Mouse (Mus musculus) left cerebral cortex, adult 2 months (tissue): ENCODE measurements around the gene Klhl3. TPM values are rescaled to one million over a fixed set of nuclear protein-coding genes. Genes with fewer than 3 reads are reported as not detected.
A peak's percentile ranks its signal among the peaks of the same experiment; 100 is the strongest.

Experiments used
- DNase-seq, 2 experiments: peaks; one replicate each; pipeline ENCODE4 v3.0.0; 2021 to 2022; ENCODE audit warnings: low spot score in 2 of 2, mixed read lengths in 1 of 2; ENCODE audit errors: extremely low spot score in 1 of 2
- H3K27ac ChIP-seq: fragments of 200-600 bp; 2 replicates; pipeline ENCODE4 v1.8.1; 2022
- H3K4me3 ChIP-seq: fragments of 200-600 bp; 2 replicates; pipeline ENCODE4 v1.8.1; 2022
- CTCF ChIP-seq: fragments of 200-600 bp; IDR thresholded peaks from 2 replicates; pipeline ENCODE4 v1.8.1; 2022; ENCODE audit warnings: antibody characterized with exemption, mild to moderate bottlenecking, moderate library complexity
- intact Hi-C: fragments of 180-260 bp; cut with DNase I; formaldehyde crosslinking; loops from one replicate; pipeline ENCODE4 v1.15.1; 2025
- total RNA-seq, 2 experiments: library from RNA; stranded (reverse); gene quantifications; 2 replicates each; pipeline ENCODE4 v1.2.3; 2021

Gene Klhl3
- total RNA-seq, 2 experiments from 2014 or later = 32.6 to 36.9 TPM

- TF ChIP-seq CTCF = no peak
- H3K4me3 ChIP-seq = no peak overlapping the region
- intact Hi-C loops = no loop called here
- H3K27ac ChIP-seq = no peak overlapping the region
- no peak for DNase-seq
Observed at GRCm38 (mm10) chr13:58123381-58123780, 10.0 kb upstream of the Klhl3 start.

GRCm38 (mm10) chr13:58122786-58123297, 9.4 kb upstream of the Klhl3 start:
- TF ChIP-seq CTCF = no peak
- no peak overlapping the region for H3K4me3 ChIP-seq
- H3K27ac ChIP-seq = no peak overlapping the region
- DNase-seq = no peak
- intact Hi-C loops = no loop called here

- H3K4me3 ChIP-seq = no peak overlapping the region
- intact Hi-C loops = no loop called here
- peak in 1 of 2 experiments; percentile 62 for DNase-seq
- no peak overlapping the region for H3K27ac ChIP-seq
- peak; percentile 83 for TF ChIP-seq CTCF
Observed at GRCm38 (mm10) chr13:58117318-58118017, 4.1 kb upstream of the Klhl3 start.

GRCm38 (mm10) chr13:58116801-58117200, 3.4 kb upstream of the Klhl3 start:
- intact Hi-C loops = no loop called here
- no peak for DNase-seq
- TF ChIP-seq CTCF = no peak
- no peak overlapping the region for H3K4me3 ChIP-seq
- H3K27ac ChIP-seq = no peak overlapping the region

- TF ChIP-seq CTCF = no peak
- Histone ChIP-seq H3K27ac (no peak overlapping the region), H3K4me3 (no peak overlapping the region)
- no peak for DNase-seq
- intact Hi-C loops = no loop called here
Observed at GRCm38 (mm10) chr13:58115227-58115626, 1.8 kb upstream of the Klhl3 start.

- intact Hi-C loops = loop anchor here (1.0 to 5.0 kb wide), 3 partner anchors 39 to 100 kb away; no protein-coding TSS in a partner anchor
- TF ChIP-seq CTCF = no peak
- no peak for DNase-seq
- H3K4me3 ChIP-seq = peak overlapping the region; percentile 80
- H3K27ac ChIP-seq = peak overlapping the region; percentile 94
Observed at GRCm38 (mm10) chr13:58112601-58113041, 771 bp downstream of the Klhl3 start.

- peak overlapping the region; percentile 80 for H3K4me3 ChIP-seq
- no peak for TF ChIP-seq CTCF
- DNase-seq = peak; percentile 36 to 46
- intact Hi-C loops = loop anchor here (5.0 kb wide), 1 partner anchor 80 kb away; no protein-coding TSS in a partner anchor
- peak overlapping the region; percentile 94 for H3K27ac ChIP-seq
Observed at GRCm38 (mm10) chr13:58112191-58112590, 1.2 kb downstream of the Klhl3 start.

GRCm38 (mm10) chr13:58111306-58111705, 2.1 kb downstream of the Klhl3 start:
- intact Hi-C loops = loop anchor here (5.0 kb wide), 1 partner anchor 79 kb away; no protein-coding TSS in a partner anchor
- TF ChIP-seq CTCF = no peak
- peak in 1 of 2 experiments; percentile 29 for DNase-seq
- H3K4me3 ChIP-seq = peak overlapping the region; percentile 80
- peak overlapping the region; percentile 94; the same call in 1 of the 2 replicates for H3K27ac ChIP-seq

GRCm38 (mm10) chr13:58090643-58091042, 22.7 kb downstream of the Klhl3 start:
- intact Hi-C loops = no loop called here
- no peak overlapping the region for H3K4me3 ChIP-seq
- H3K27ac ChIP-seq = peak overlapping the region; percentile 13
- no peak for TF ChIP-seq CTCF
- peak; percentile 63 to 64 for DNase-seq

- intact Hi-C loops = no loop called here
- no peak for TF ChIP-seq CTCF
- H3K4me3 ChIP-seq = no peak overlapping the region
- H3K27ac ChIP-seq = no peak overlapping the region
- no peak for DNase-seq
Observed at GRCm38 (mm10) chr13:58084396-58084795, 29.0 kb downstream of the Klhl3 start.

- Histone ChIP-seq H3K27ac (no peak overlapping the region), H3K4me3 (no peak overlapping the region)
- intact Hi-C loops = no loop called here
- no peak for DNase-seq
- TF ChIP-seq CTCF = no peak
Observed at GRCm38 (mm10) chr13:58083521-58083920, 29.9 kb downstream of the Klhl3 start.

GRCm38 (mm10) chr13:58083048-58083447, 30.3 kb downstream of the Klhl3 start:
- intact Hi-C loops = no loop called here
- no peak for TF ChIP-seq CTCF

GRCm38 (mm10) chr13:58078361-58078760, 35.0 kb downstream of the Klhl3 start:
- Histone ChIP-seq H3K4me3 (no peak overlapping the region), H3K27ac (no peak overlapping the region)
- intact Hi-C loops = no loop called here
- no peak for DNase-seq
- no peak for TF ChIP-seq CTCF

More at GRCm38 (mm10) chr13:58083048-58083447, 30.3 kb downstream of the Klhl3 start:
- Histone ChIP-seq H3K4me3 (no peak overlapping the region), H3K27ac (no peak overlapping the region)
- no peak for DNase-seq
